Mouse (Mus musculus): ENCODE measurements around the gene Fam193a. TPM values are rescaled to one million over a fixed set of nuclear protein-coding genes. Genes with fewer than 3 reads are reported as not detected.

Gene Fam193a
- total and polyA plus RNA-seq, 3 experiments, result 17.4 to 74.9 (median 24.3) TPM

- no peak for DNase-seq (ENCODE audit: low spot score)
- TF ChIP-seq POLR2AphosphoS5 (IDR thresholded peaks at IDR 0.05; ENCODE audit: insufficient replicate concordance, low read depth, low read length), result no peak
- TF ChIP-seq GATA2 (IDR thresholded peaks at IDR 0.05; ENCODE audit: borderline replicate concordance, low read depth, low read length), result no peak
- TF ChIP-seq TAL1 (conservative IDR thresholded peaks at IDR 0.05; ENCODE audit: low read depth, low read length), result no peak
- TF ChIP-seq GATA1 (IDR thresholded peaks at IDR 0.05; ENCODE audit: borderline replicate concordance, low read length), result no peak
- TF ChIP-seq CTCF (IDR thresholded peaks at IDR 0.05; ENCODE audit: low read depth, low read length), result no peak
- H3K4me1 ChIP-seq (ENCODE audit: insufficient read depth, low read depth, low read length), result peaks cover 56% of the 10 kb centered on the region
Measured at GRCm38 (mm10) chr5:34524511-34524910, 154.8 kb downstream of the Fam193a start.

GRCm38 (mm10) chr5:34525663-34526476 lies 156.1 kb downstream of the Fam193a start, which contains the start of gene Sh3bp2:
TSS of gene Sh3bp2 (plus strand) at chr5:34525838.
- H3K9me3 ChIP-seq (replicated peaks), result no peaks in the 10 kb centered on the region
- H3K27me3 ChIP-seq (ENCODE audit: insufficient read depth, low read length), result peaks cover 22% of the 10 kb centered on the region
- peaks cover 45% of the 10 kb centered on the region for H3K4me1 ChIP-seq (ENCODE audit: insufficient read depth, low read depth, low read length)
- TF ChIP-seq POLR2AphosphoS5 (IDR thresholded peaks at IDR 0.05; ENCODE audit: insufficient replicate concordance, low read depth, low read length), result no peak
- TF ChIP-seq CTCF (IDR thresholded peaks at IDR 0.05; ENCODE audit: low read depth, low read length), result no peak
- no peak for TF ChIP-seq GATA1 (IDR thresholded peaks at IDR 0.05; ENCODE audit: borderline replicate concordance, low read length)
- no peak for TF ChIP-seq GATA2 (IDR thresholded peaks at IDR 0.05; ENCODE audit: borderline replicate concordance, low read depth, low read length)
- no peak for TF ChIP-seq TAL1 (conservative IDR thresholded peaks at IDR 0.05; ENCODE audit: low read depth, low read length)
- DNase-seq (ENCODE audit: low spot score) (peak; percentile 91), ATAC-seq (ENCODE audit: extremely low read depth, insufficient number of reproducible peaks, low FRiP score, poor library complexity, severe bottlenecking) (peak; percentile 79)
- H3K4me3 ChIP-seq (ENCODE audit: low read depth, low read length), result peak within 1 kb of the TSS; percentile 79
- no peaks in the 10 kb centered on the region for H3K36me3 ChIP-seq (replicated peaks)

More at GRCm38 (mm10) chr5:34524511-34524910, 154.8 kb downstream of the Fam193a start:
- H3K36me3 ChIP-seq (replicated peaks), result no peaks in the 10 kb centered on the region
- ATAC-seq (ENCODE audit: extremely low read depth, insufficient number of reproducible peaks, low FRiP score, poor library complexity, severe bottlenecking), result no peak
- H3K9me3 ChIP-seq (replicated peaks), result no peaks in the 10 kb centered on the region
- H3K4me3 ChIP-seq (ENCODE audit: low read depth, low read length), result no peak overlapping the region
- H3K27me3 ChIP-seq (ENCODE audit: insufficient read depth, low read length), result peaks cover 22% of the 10 kb centered on the region

GRCm38 (mm10) chr5:34526477-34526775 lies 156.7 kb downstream of the Fam193a start:
- TF ChIP-seq GATA1 (IDR thresholded peaks at IDR 0.05; ENCODE audit: borderline replicate concordance, low read length) (no peak), TAL1 (conservative IDR thresholded peaks at IDR 0.05; ENCODE audit: low read depth, low read length) (no peak), GATA2 (IDR thresholded peaks at IDR 0.05; ENCODE audit: borderline replicate concordance, low read depth, low read length) (no peak), CTCF (IDR thresholded peaks at IDR 0.05; ENCODE audit: low read depth, low read length) (no peak), POLR2AphosphoS5 (IDR thresholded peaks at IDR 0.05; ENCODE audit: insufficient replicate concordance, low read depth, low read length) (no peak)
- Histone ChIP-seq H3K27me3 (ENCODE audit: insufficient read depth, low read length) (peaks cover 25% of the 10 kb centered on the region), H3K9me3 (replicated peaks) (no peaks in the 10 kb centered on the region), H3K4me3 (ENCODE audit: low read depth, low read length) (peak overlapping the region; percentile 79; the same call in 1 of the 2 replicates), H3K36me3 (replicated peaks) (no peaks in the 10 kb centered on the region), H3K4me1 (ENCODE audit: insufficient read depth, low read depth, low read length) (peaks cover 40% of the 10 kb centered on the region)
- ATAC-seq (ENCODE audit: extremely low read depth, insufficient number of reproducible peaks, low FRiP score, poor library complexity, severe bottlenecking) (no peak), DNase-seq (ENCODE audit: low spot score) (no peak)

- Histone ChIP-seq H3K4me3 (ENCODE audit: low read depth, low read length) (no peak overlapping the region), H3K27me3 (ENCODE audit: insufficient read depth, low read length) (peaks cover 24% of the 10 kb centered on the region), H3K36me3 (replicated peaks) (no peaks in the 10 kb centered on the region), H3K4me1 (ENCODE audit: insufficient read depth, low read depth, low read length) (peaks cover 33% of the 10 kb centered on the region), H3K9me3 (replicated peaks) (no peaks in the 10 kb centered on the region)
- ATAC-seq (ENCODE audit: extremely low read depth, insufficient number of reproducible peaks, low FRiP score, poor library complexity, severe bottlenecking), result no peak
- no peak for DNase-seq (ENCODE audit: low spot score)
- TF ChIP-seq CTCF (IDR thresholded peaks at IDR 0.05; ENCODE audit: low read depth, low read length) (no peak), GATA2 (IDR thresholded peaks at IDR 0.05; ENCODE audit: borderline replicate concordance, low read depth, low read length) (no peak), POLR2AphosphoS5 (IDR thresholded peaks at IDR 0.05; ENCODE audit: insufficient replicate concordance, low read depth, low read length) (no peak), TAL1 (conservative IDR thresholded peaks at IDR 0.05; ENCODE audit: low read depth, low read length) (no peak), GATA1 (IDR thresholded peaks at IDR 0.05; ENCODE audit: borderline replicate concordance, low read length) (no peak)
Measured at GRCm38 (mm10) chr5:34527352-34527751, 157.6 kb downstream of the Fam193a start.

GRCm38 (mm10) chr5:34528724-34529123 lies 159.0 kb downstream of the Fam193a start:
- DNase-seq (ENCODE audit: low spot score) (no peak), ATAC-seq (ENCODE audit: extremely low read depth, insufficient number of reproducible peaks, low FRiP score, poor library complexity, severe bottlenecking) (no peak)
- peaks cover 33% of the 10 kb centered on the region for H3K4me1 ChIP-seq (ENCODE audit: insufficient read depth, low read depth, low read length)
- TF ChIP-seq CTCF (IDR thresholded peaks at IDR 0.05; ENCODE audit: low read depth, low read length) (no peak), POLR2AphosphoS5 (IDR thresholded peaks at IDR 0.05; ENCODE audit: insufficient replicate concordance, low read depth, low read length) (no peak), TAL1 (conservative IDR thresholded peaks at IDR 0.05; ENCODE audit: low read depth, low read length) (no peak), GATA1 (IDR thresholded peaks at IDR 0.05; ENCODE audit: borderline replicate concordance, low read length) (no peak), GATA2 (IDR thresholded peaks at IDR 0.05; ENCODE audit: borderline replicate concordance, low read depth, low read length) (no peak)
- peaks cover 26% of the 10 kb centered on the region for H3K27me3 ChIP-seq (ENCODE audit: insufficient read depth, low read length)
- no peak overlapping the region for H3K4me3 ChIP-seq (ENCODE audit: low read depth, low read length)
- H3K36me3 ChIP-seq (replicated peaks), result no peaks in the 10 kb centered on the region
- H3K9me3 ChIP-seq (replicated peaks), result no peaks in the 10 kb centered on the region

GRCm38 (mm10) chr5:34530116-34530515 lies 160.4 kb downstream of the Fam193a start:
- no peak for TF ChIP-seq GATA1 (IDR thresholded peaks at IDR 0.05; ENCODE audit: borderline replicate concordance, low read length)
- no peak for TF ChIP-seq TAL1 (conservative IDR thresholded peaks at IDR 0.05; ENCODE audit: low read depth, low read length)
- no peak for TF ChIP-seq GATA2 (IDR thresholded peaks at IDR 0.05; ENCODE audit: borderline replicate concordance, low read depth, low read length)
- TF ChIP-seq CTCF (IDR thresholded peaks at IDR 0.05; ENCODE audit: low read depth, low read length), result no peak
- TF ChIP-seq POLR2AphosphoS5 (IDR thresholded peaks at IDR 0.05; ENCODE audit: insufficient replicate concordance, low read depth, low read length), result no peak
- H3K27me3 ChIP-seq (ENCODE audit: insufficient read depth, low read length), result peaks cover 26% of the 10 kb centered on the region
- no peaks in the 10 kb centered on the region for H3K36me3 ChIP-seq (replicated peaks)
- no peaks in the 10 kb centered on the region for H3K9me3 ChIP-seq (replicated peaks)
- peaks cover 22% of the 10 kb centered on the region for H3K4me1 ChIP-seq (ENCODE audit: insufficient read depth, low read depth, low read length)
- no peak for DNase-seq (ENCODE audit: low spot score)
- H3K4me3 ChIP-seq (ENCODE audit: low read depth, low read length), result no peak overlapping the region
- ATAC-seq (ENCODE audit: extremely low read depth, insufficient number of reproducible peaks, low FRiP score, poor library complexity, severe bottlenecking), result no peak

Data from G1E (cell line).